Mouse (Mus musculus): Measurements from ENCODE around the gene Cd209a.

DNA sequence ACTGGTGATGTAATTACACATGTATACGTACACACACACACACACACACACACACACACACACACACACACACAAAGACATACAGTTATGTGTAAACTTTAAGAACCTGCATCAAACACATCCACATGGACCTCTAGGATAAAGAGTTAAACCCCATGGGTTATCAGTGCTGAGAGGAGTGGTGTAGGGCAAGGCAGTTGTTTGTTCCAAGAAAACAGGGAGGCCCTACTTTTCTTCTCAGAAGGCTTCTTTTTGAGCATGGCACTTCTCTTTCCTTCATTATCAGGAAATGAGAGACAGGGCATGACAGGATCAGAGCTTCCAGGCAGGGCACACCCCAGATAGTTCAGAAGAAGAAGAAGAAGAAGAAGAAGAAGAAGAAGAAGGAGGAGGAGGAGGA, 14.7 kb downstream of the Cd209a start:
- TF ChIP-seq CTCF (conservative IDR thresholded peaks at IDR 0.05 in 1 of 2, IDR thresholded peaks at IDR 0.05 in 1 of 2; ENCODE audit: low read depth in 2 of 2, low read length in 2 of 2) (no peak), USF2 (conservative IDR thresholded peaks at IDR 0.05; ENCODE audit: low read depth, low read length) (no peak), POLR2A (IDR thresholded peaks at IDR 0.05; ENCODE audit: low read depth, low read length) (no peak), MAX (IDR thresholded peaks at IDR 0.05; ENCODE audit: low read length) (no peak), MYC (IDR thresholded peaks at IDR 0.05; ENCODE audit: low read depth, low read length) (no peak), ZMIZ1 (IDR thresholded peaks at IDR 0.05; ENCODE audit: low read depth, low read length) (no peak), E2F4 (IDR thresholded peaks at IDR 0.05; ENCODE audit: insufficient replicate concordance, low read depth, low read length) (no peak), TCF12 (IDR thresholded peaks at IDR 0.05; ENCODE audit: low read depth, low read length) (no peak), BHLHE40 (IDR thresholded peaks at IDR 0.05; ENCODE audit: low read depth, low read length) (no peak)
